Mouse (Mus musculus) liver, embryonic 15.5 days (tissue): ENCODE results near the gene Fam19a2. TPM values are rescaled to one million over a fixed set of nuclear protein-coding genes. Genes with fewer than 3 reads are reported as not detected.

ENCODE experiments used
- ATAC-seq: fragments of 200-750 bp; cut with Nextera tagmentation; 2 replicates; pipeline ENCODE4 v1.8.0; 2017; ENCODE audit warnings: moderate number of reproducible peaks, mild to moderate bottlenecking, moderate library complexity; ENCODE audit not compliant: insufficient read depth
- H3K27ac ChIP-seq: fragments of 300-500 bp; sonication (generic); replicated peaks from 2 replicates; pipeline ENCODE4 v1.5.1; 2015; ENCODE audit warnings: mild to moderate bottlenecking, inconsistent platforms
- H3K27me3 ChIP-seq: fragments of 300-500 bp; sonication (generic); 2 replicates; pipeline ENCODE4 v1.6.1; 2015; ENCODE audit warnings: mild to moderate bottlenecking, inconsistent platforms
- H3K36me3 ChIP-seq: fragments of 300-500 bp; sonication (generic); replicated peaks from 2 replicates; pipeline ENCODE4 v1.6.1; 2015; ENCODE audit warnings: moderate library complexity, mild to moderate bottlenecking, inconsistent platforms
- H3K4me1 ChIP-seq: fragments of 300-500 bp; sonication (generic); replicated peaks from 2 replicates; pipeline ENCODE4 v1.6.1; 2015; ENCODE audit warnings: inconsistent platforms
- H3K4me2 ChIP-seq: fragments of 300-500 bp; sonication (generic); 2 replicates; pipeline ENCODE4 v1.6.1; 2015; ENCODE audit warnings: moderate library complexity, mild to moderate bottlenecking, inconsistent platforms
- H3K4me3 ChIP-seq: fragments of 300-500 bp; sonication (generic); replicated peaks from 2 replicates; pipeline ENCODE4 v1.5.1; 2015; ENCODE audit warnings: mild to moderate bottlenecking, inconsistent platforms
- H3K9ac ChIP-seq: fragments of 300-500 bp; sonication (generic); 2 replicates; pipeline ENCODE4 v1.6.1; 2015; ENCODE audit warnings: moderate library complexity, mild to moderate bottlenecking, inconsistent platforms
- H3K9me3 ChIP-seq: fragments of 300-500 bp; sonication (generic); replicated peaks from 2 replicates; pipeline ENCODE4 v1.6.1; 2016; ENCODE audit warnings: inconsistent platforms
- WGBS: fragments of 180-500 bp; shearing (Covaris S2); methylation state at CpG from one replicate; pipeline ENCODE4 v1.1.7; 2015; ENCODE audit warnings: mixed read lengths; ENCODE audit not compliant: insufficient replicate concordance; 5-methylcytosine and 5-hydroxymethylcytosine counted together
- polyA plus RNA-seq: library from polyadenylated mRNA; unstranded; fragments of >200 nt; fragmentation: Nextera tagmentation; extraction: Ambion mirVana; gene quantifications from 2 replicates; pipeline ENCODE4 v1.2.1, GENCODE M21; 2015

Gene Fam19a2
- polyA plus RNA-seq, 1 experiment from 2014 or later: 0.30 TPM

- Histone ChIP-seq H3K27me3 (no peaks in the 10 kb centered on the region), H3K4me1 (no peaks in the 10 kb centered on the region), H3K9ac (no peak overlapping the region), H3K9me3 (no peaks in the 10 kb centered on the region), H3K27ac (no peak overlapping the region), H3K4me2 (no peak overlapping the region), H3K4me3 (no peak overlapping the region), H3K36me3 (no peaks in the 10 kb centered on the region)
- ATAC-seq: no peak
Observed at GRCm38 (mm10) chr10:123307300-123307699, 43.5 kb downstream of the Fam19a2 start.

DNA sequence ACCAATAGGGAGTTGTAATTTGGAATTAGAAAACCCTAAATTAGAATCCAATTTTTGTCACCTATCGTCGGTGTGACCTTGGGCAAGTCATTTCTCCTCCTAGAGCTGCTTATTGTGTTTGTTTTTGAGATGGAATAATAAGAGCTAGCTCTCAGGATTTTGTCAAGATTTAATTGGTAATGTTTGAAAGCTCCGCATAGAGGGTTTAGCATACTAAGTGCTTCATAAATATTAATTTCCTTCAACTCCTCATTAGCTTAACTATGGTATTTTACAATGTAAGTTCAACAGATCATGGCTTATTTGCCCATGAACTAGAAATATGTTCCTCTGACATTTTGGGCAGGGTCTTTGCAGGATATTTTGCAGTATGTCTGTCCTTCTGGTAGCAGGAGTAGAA, 62.5 kb downstream of the Fam19a2 start:
- no peak overlapping the region for H3K4me2 ChIP-seq
- no peak overlapping the region for H3K9ac ChIP-seq
- no peak for ATAC-seq
- WGBS: 74% methylated on average over 3 of the region's 3 CpGs
- H3K4me3 ChIP-seq: no peak overlapping the region
- H3K4me1 ChIP-seq: no peaks in the 10 kb centered on the region
- no peak overlapping the region for H3K27ac ChIP-seq
- H3K9me3 ChIP-seq: no peaks in the 10 kb centered on the region
- H3K27me3 ChIP-seq: no peaks in the 10 kb centered on the region
- no peaks in the 10 kb centered on the region for H3K36me3 ChIP-seq

DNA sequence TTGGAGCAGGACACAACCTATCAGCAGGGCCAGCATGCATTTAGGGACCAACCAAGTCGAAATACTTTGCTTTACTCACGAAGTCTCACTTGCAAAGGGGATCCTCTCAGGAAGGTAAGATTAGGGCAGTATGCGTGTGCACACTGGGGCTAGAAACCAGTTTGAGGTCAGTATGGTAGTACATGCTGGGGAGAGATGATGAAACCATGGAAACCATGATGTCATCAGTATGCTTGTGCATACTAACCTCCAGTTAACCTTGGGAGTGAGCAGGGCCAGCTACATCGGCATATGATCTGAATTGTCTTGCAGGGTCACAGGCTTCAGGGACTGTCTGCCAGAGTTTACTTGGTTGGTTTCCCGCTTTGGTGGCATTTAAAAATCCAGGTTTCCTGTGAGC, 77.5 kb downstream of the Fam19a2 start:
- WGBS: 47% methylated on average over 5 of the region's 5 CpGs
- H3K9ac ChIP-seq: no peak overlapping the region
- no peaks in the 10 kb centered on the region for H3K27me3 ChIP-seq
- no peaks in the 10 kb centered on the region for H3K36me3 ChIP-seq
- no peak overlapping the region for H3K4me2 ChIP-seq
- no peak overlapping the region for H3K4me3 ChIP-seq
- no peak overlapping the region for H3K27ac ChIP-seq
- ATAC-seq: no peak
- H3K4me1 ChIP-seq: no peaks in the 10 kb centered on the region
- no peaks in the 10 kb centered on the region for H3K9me3 ChIP-seq

- ATAC-seq: no peak
- no peaks in the 10 kb centered on the region for H3K36me3 ChIP-seq
- no peak overlapping the region for H3K27ac ChIP-seq
- H3K4me1 ChIP-seq: no peaks in the 10 kb centered on the region
- no peaks in the 10 kb centered on the region for H3K27me3 ChIP-seq
- 20% methylated on average over 5 of the region's 5 CpGs for WGBS
- no peaks in the 10 kb centered on the region for H3K9me3 ChIP-seq
- H3K4me2 ChIP-seq: no peak overlapping the region
- no peak overlapping the region for H3K4me3 ChIP-seq
- no peak overlapping the region for H3K9ac ChIP-seq
Observed at GRCm38 (mm10) chr10:123342591-123343236, 78.9 kb downstream of the Fam19a2 start.

- no peak for ATAC-seq
- Histone ChIP-seq H3K9ac (no peak overlapping the region), H3K36me3 (no peaks in the 10 kb centered on the region), H3K4me3 (no peak overlapping the region), H3K27me3 (no peaks in the 10 kb centered on the region), H3K27ac (no peak overlapping the region), H3K4me2 (no peak overlapping the region), H3K4me1 (no peaks in the 10 kb centered on the region), H3K9me3 (no peaks in the 10 kb centered on the region)
- 75% methylated on average over 8 of the region's 8 CpGs for WGBS
Observed at GRCm38 (mm10) chr10:123346301-123346700, 82.5 kb downstream of the Fam19a2 start.

DNA sequence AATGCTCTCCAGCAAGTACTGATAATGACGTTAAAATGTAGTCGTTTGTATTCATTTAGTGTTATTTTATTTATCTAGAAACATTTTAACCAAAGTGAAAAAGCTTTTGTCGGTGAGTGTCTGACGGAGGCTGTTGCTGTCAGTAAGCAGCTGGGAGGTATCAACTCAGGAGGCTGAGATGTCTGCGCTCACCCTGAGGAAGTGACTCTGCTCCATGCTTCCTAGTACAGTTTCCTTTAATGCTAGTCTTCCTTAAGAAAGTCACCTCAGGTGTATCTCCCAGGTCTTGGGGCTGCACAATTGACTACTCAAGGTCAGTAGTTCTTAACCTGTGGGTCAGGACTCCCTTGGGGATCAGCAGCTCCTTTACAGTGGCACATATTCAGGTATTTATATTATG, 89.9 kb downstream of the Fam19a2 start:
- WGBS: 69% methylated on average over 5 of the region's 5 CpGs

GRCm38 (mm10) chr10:123357010-123357409, 93.2 kb downstream of the Fam19a2 start:
- Histone ChIP-seq H3K9ac (no peak overlapping the region), H3K27ac (no peak overlapping the region), H3K27me3 (no peaks in the 10 kb centered on the region), H3K4me2 (no peak overlapping the region), H3K36me3 (no peaks in the 10 kb centered on the region), H3K4me1 (no peaks in the 10 kb centered on the region), H3K9me3 (no peaks in the 10 kb centered on the region), H3K4me3 (no peak overlapping the region)
- WGBS: 64% methylated on average over 6 of the region's 6 CpGs
- no peak for ATAC-seq

More for the DNA sequence above, 89.9 kb downstream of the Fam19a2 start:
- Histone ChIP-seq H3K4me3 (no peak overlapping the region), H3K27ac (no peak overlapping the region), H3K9ac (no peak overlapping the region), H3K9me3 (no peaks in the 10 kb centered on the region), H3K27me3 (no peaks in the 10 kb centered on the region), H3K4me1 (no peaks in the 10 kb centered on the region), H3K4me2 (no peak overlapping the region), H3K36me3 (no peaks in the 10 kb centered on the region)
- ATAC-seq: no peak

- H3K27me3 ChIP-seq: no peaks in the 10 kb centered on the region
- WGBS: 28% methylated on average over 14 of the region's 14 CpGs
- no peak overlapping the region for H3K4me2 ChIP-seq
- no peaks in the 10 kb centered on the region for H3K36me3 ChIP-seq
- H3K4me3 ChIP-seq: no peak overlapping the region
- no peaks in the 10 kb centered on the region for H3K4me1 ChIP-seq
- H3K9me3 ChIP-seq: no peaks in the 10 kb centered on the region
- H3K9ac ChIP-seq: no peak overlapping the region
- ATAC-seq: no peak
- H3K27ac ChIP-seq: no peak overlapping the region
Observed at GRCm38 (mm10) chr10:123360492-123360891, 96.7 kb downstream of the Fam19a2 start.

GRCm38 (mm10) chr10:123364628-123365027, 100.8 kb downstream of the Fam19a2 start:
- Histone ChIP-seq H3K9me3 (no peaks in the 10 kb centered on the region), H3K4me2 (no peak overlapping the region), H3K27ac (no peak overlapping the region), H3K36me3 (no peaks in the 10 kb centered on the region), H3K9ac (no peak overlapping the region), H3K4me3 (no peak overlapping the region), H3K4me1 (no peaks in the 10 kb centered on the region), H3K27me3 (no peaks in the 10 kb centered on the region)
- WGBS: 48% methylated on average over 4 of the region's 4 CpGs
- no peak for ATAC-seq

GRCm38 (mm10) chr10:123367152-123367864, 103.5 kb downstream of the Fam19a2 start:
- no peak overlapping the region for H3K27ac ChIP-seq
- no peaks in the 10 kb centered on the region for H3K4me1 ChIP-seq
- ATAC-seq: no peak
- no peaks in the 10 kb centered on the region for H3K27me3 ChIP-seq
- no peaks in the 10 kb centered on the region for H3K9me3 ChIP-seq
- H3K36me3 ChIP-seq: no peaks in the 10 kb centered on the region
- no peak overlapping the region for H3K9ac ChIP-seq
- WGBS: 69% methylated on average over 15 of the region's 15 CpGs
- H3K4me2 ChIP-seq: no peak overlapping the region
- H3K4me3 ChIP-seq: no peak overlapping the region

DNA sequence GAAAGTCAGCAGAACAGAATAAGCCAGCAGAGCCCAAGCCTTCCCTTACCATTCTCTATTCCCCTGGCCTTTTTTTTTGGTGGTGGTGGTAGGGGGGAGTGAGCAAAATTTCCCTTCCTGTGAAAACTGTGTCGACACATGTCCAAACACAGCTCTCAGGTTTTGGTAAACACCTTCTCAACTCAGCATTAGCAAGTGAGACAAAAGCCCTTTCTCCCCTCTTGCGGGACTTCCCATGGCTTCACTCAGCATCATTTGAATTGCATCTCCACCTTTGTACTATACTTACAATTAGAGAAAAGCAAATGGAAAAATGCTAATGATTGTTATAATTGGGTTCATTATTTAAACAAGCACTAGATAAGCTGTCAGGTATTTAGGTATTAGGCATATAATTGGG, 119.5 kb downstream of the Fam19a2 start:
- Histone ChIP-seq H3K4me2 (no peak overlapping the region), H3K9ac (no peak overlapping the region), H3K4me1 (no peaks in the 10 kb centered on the region), H3K9me3 (no peaks in the 10 kb centered on the region), H3K27ac (no peak overlapping the region), H3K4me3 (no peak overlapping the region), H3K27me3 (no peaks in the 10 kb centered on the region), H3K36me3 (no peaks in the 10 kb centered on the region)
- WGBS: 50% methylated on average over 2 of the region's 2 CpGs
- ATAC-seq: no peak

- H3K9me3 ChIP-seq: no peaks in the 10 kb centered on the region
- H3K27me3 ChIP-seq: no peaks in the 10 kb centered on the region
- no peak overlapping the region for H3K27ac ChIP-seq
- H3K36me3 ChIP-seq: no peaks in the 10 kb centered on the region
- no peak overlapping the region for H3K9ac ChIP-seq
- H3K4me1 ChIP-seq: no peaks in the 10 kb centered on the region
- 46% methylated on average over 6 of the region's 6 CpGs for WGBS
- no peak overlapping the region for H3K4me3 ChIP-seq
- no peak overlapping the region for H3K4me2 ChIP-seq
- no peak for ATAC-seq
Observed at GRCm38 (mm10) chr10:123385641-123386040, 121.8 kb downstream of the Fam19a2 start.
